Mouse (Mus musculus) limb, embryonic 11.5 days (tissue): ENCODE results near the gene Chd3. TPM values are rescaled to one million over a fixed set of nuclear protein-coding genes. Genes with fewer than 3 reads are reported as not detected.

Source experiments
- ATAC-seq: fragments of 200-750 bp; cut with Nextera tagmentation; 2 replicates; pipeline ENCODE4 v1.8.0; 2017; ENCODE audit warnings: low read depth; ENCODE audit not compliant: insufficient number of reproducible peaks, low FRiP score, low TSS enrichment
- DNase-seq: peaks from one replicate; pipeline ENCODE4 v3.0.0-alpha.2; 2015; ENCODE audit warnings: low spot score
- H3K27ac ChIP-seq: fragments of 300-500 bp; sonication (generic); replicated peaks from 2 replicates; pipeline ENCODE4 v1.5.1; 2014; ENCODE audit warnings: low read depth, mild to moderate bottlenecking, low read length
- H3K27me3 ChIP-seq: fragments of 300-500 bp; sonication (generic); 2 replicates; pipeline ENCODE4 v1.6.1; 2014; ENCODE audit warnings: mild to moderate bottlenecking, low read length, mixed read lengths; ENCODE audit not compliant: control insufficient read depth, insufficient read depth
- H3K36me3 ChIP-seq: fragments of 300-500 bp; sonication (generic); 2 replicates; pipeline ENCODE4 v1.6.1; 2014; ENCODE audit warnings: mild to moderate bottlenecking, low read length, moderate library complexity, mixed read lengths; ENCODE audit not compliant: control insufficient read depth, insufficient read depth
- H3K4me1 ChIP-seq: fragments of 300-500 bp; sonication (generic); 2 replicates; pipeline ENCODE4 v1.6.1; 2014; ENCODE audit warnings: low read length, mixed read lengths; ENCODE audit not compliant: control insufficient read depth, insufficient read depth
- H3K4me2 ChIP-seq: fragments of 300-500 bp; sonication (generic); 2 replicates; pipeline ENCODE4 v1.6.1; 2014; ENCODE audit warnings: low read depth, mild to moderate bottlenecking, moderate library complexity; ENCODE audit not compliant: severe bottlenecking
- H3K4me3 ChIP-seq: fragments of 300-500 bp; sonication (generic); 2 replicates; pipeline ENCODE4 v1.5.1; 2014; ENCODE audit warnings: low read depth, low read length
- H3K9ac ChIP-seq: fragments of 300-500 bp; sonication (generic); 2 replicates; pipeline ENCODE4 v1.6.1; 2014; ENCODE audit warnings: mild to moderate bottlenecking, low read length
- H3K9me3 ChIP-seq: fragments of 300-500 bp; sonication (generic); 2 replicates; pipeline ENCODE4 v1.6.1; 2016; ENCODE audit warnings: low read length; ENCODE audit not compliant: control insufficient read depth
- WGBS: fragments of 180-500 bp; shearing (Covaris S2); extraction: QIAGEN DNeasy Blood & Tissue Kit; methylation state at CpG from one replicate; pipeline ENCODE4 v1.1.7; 2014; 5-methylcytosine and 5-hydroxymethylcytosine counted together
- polyA plus RNA-seq: library from polyadenylated mRNA; unstranded; fragments of >200 nt; fragmentation: Nextera tagmentation; extraction: Ambion mirVana; gene quantifications from 2 replicates; pipeline ENCODE4 v1.2.1, GENCODE M21; 2014

Chd3 gene
- polyA plus RNA-seq, 1 experiment from 2014 or later = 58.6 TPM

DNA sequence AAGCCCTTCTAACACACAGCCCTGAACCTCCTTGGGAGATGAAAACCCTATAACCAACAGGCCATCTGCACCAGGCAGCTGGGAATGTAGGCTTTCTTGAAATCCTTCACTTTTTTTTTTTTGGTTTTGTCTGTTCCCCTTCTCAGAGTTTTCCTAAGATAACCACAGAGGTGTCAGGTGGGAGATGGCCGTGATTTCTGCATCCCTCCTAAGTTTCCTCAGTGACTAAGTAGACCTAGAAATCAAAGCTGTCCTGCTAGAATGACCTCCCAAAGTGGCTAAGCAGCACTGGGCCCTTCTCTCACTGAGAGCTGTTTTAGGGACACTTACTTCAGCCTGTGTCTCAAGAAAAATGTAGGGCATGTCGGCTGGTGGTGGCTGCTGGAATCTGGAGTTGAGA, 71.4 kb downstream of the Chd3 start:
- Histone ChIP-seq H3K9me3 (no peaks in the 10 kb centered on the region), H3K27me3 (no peaks in the 10 kb centered on the region), H3K4me1 (no peaks in the 10 kb centered on the region), H3K36me3 (peaks cover 7% of the 10 kb centered on the region; the same call in 1 of the 2 replicates), H3K9ac (no peak overlapping the region), H3K4me2 (no peak overlapping the region), H3K4me3 (no peak overlapping the region), H3K27ac (no peak overlapping the region)
- 91% methylated on average over 2 of the region's 2 CpGs for WGBS
- no peak for DNase-seq
- ATAC-seq = no peak

DNA sequence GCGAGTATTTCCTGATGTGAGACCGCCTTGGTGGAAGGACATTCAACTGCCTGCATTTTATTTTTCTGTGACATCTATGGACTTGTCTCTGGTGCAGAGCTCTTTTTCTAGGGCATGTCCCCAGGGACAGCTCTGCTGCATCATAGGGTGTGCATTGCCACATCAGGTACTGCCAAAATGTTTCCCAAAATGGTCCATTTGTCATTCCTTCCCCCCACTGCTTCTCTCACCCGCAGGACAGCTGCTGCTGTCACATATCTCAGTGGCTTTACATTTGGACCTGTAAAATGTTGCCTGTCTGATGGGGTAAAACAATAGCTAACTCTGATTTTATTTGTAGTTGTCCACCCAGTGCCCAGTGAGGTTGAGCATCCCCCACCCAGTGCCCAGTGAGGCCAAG, 73.9 kb downstream of the Chd3 start:
- no peak for DNase-seq
- Histone ChIP-seq H3K27me3 (no peaks in the 10 kb centered on the region), H3K36me3 (no peaks in the 10 kb centered on the region), H3K9ac (no peak overlapping the region), H3K4me1 (no peaks in the 10 kb centered on the region), H3K4me2 (no peak overlapping the region), H3K27ac (no peak overlapping the region), H3K4me3 (no peak overlapping the region), H3K9me3 (no peaks in the 10 kb centered on the region)
- ATAC-seq = no peak
- 89% methylated on average over 3 of the region's 3 CpGs for WGBS

Other genes starting within 250 kb of the Chd3 start
- 0.54 and 0.65 TPM in 2 replicates for gene Hes7, start 249.0 kb downstream of the Chd3 start, polyA plus RNA-seq
- 0.19 TPM in 1 of 2 replicates, not detected in the other for gene 9130213A22Rik, start 246.8 kb downstream of the Chd3 start, polyA plus RNA-seq
- gene Aloxe3, start 243.5 kb downstream of the Chd3 start, polyA plus RNA-seq = 0.17 and 0.25 TPM in 2 replicates
- gene Alox12b, start 212.4 kb downstream of the Chd3 start, polyA plus RNA-seq = 0.05 TPM in 1 of 2 replicates, not detected in the other
- 0.07 TPM in 1 of 2 replicates, not detected in the other for gene Alox8, start 171.6 kb downstream of the Chd3 start, polyA plus RNA-seq
- not detected in 2 replicates for gene Gucy2e, start 132.4 kb downstream of the Chd3 start, polyA plus RNA-seq
- gene Cntrob, start 45.6 kb downstream of the Chd3 start, polyA plus RNA-seq = 23.4 and 24.5 TPM in 2 replicates
- gene Trappc1, start 45.4 kb downstream of the Chd3 start, polyA plus RNA-seq = 149 and 161 TPM in 2 replicates
- gene Kcnab3, start 43.1 kb downstream of the Chd3 start, polyA plus RNA-seq = 2.2 TPM in 2 replicates
- gene Rnf227, start 28.9 kb downstream of the Chd3 start, polyA plus RNA-seq = 25.0 and 28.5 TPM in 2 replicates
- 129 and 141 TPM in 2 replicates for gene Naa38, start 26.1 kb upstream of the Chd3 start, polyA plus RNA-seq
- gene Cyb5d1, start 26.2 kb upstream of the Chd3 start, polyA plus RNA-seq = 29.2 and 37.0 TPM in 2 replicates
- 22.7 and 23.6 TPM in 2 replicates for gene Tmem88, start 28.8 kb upstream of the Chd3 start, polyA plus RNA-seq
- 42.4 and 44.5 TPM in 2 replicates for gene Kdm6b, start 44.3 kb upstream of the Chd3 start, polyA plus RNA-seq
- gene Dnah2, start 179.7 kb upstream of the Chd3 start, polyA plus RNA-seq = 0.87 and 1.4 TPM in 2 replicates
- 12.9 and 14.4 TPM in 2 replicates for gene Efnb3, start 190.8 kb upstream of the Chd3 start, polyA plus RNA-seq
- 45.7 and 46.9 TPM in 2 replicates for gene Wrap53, start 210.8 kb upstream of the Chd3 start, polyA plus RNA-seq
- gene Trp53, start 211.0 kb upstream of the Chd3 start, polyA plus RNA-seq = 250 and 254 TPM in 2 replicates
- 4.5 and 4.9 TPM in 2 replicates for gene Atp1b2, start 236.5 kb upstream of the Chd3 start, polyA plus RNA-seq
- not detected in 2 replicates for gene Shbg, start 248.5 kb upstream of the Chd3 start, polyA plus RNA-seq